Mouse (Mus musculus) kidney, postnatal 10 days (tissue): ENCODE measurements around the gene Sox14.

Source experiments
- DNase-seq: peaks from one replicate; pipeline ENCODE4 v3.0.0; 2021; ENCODE audit warnings: mixed read lengths

Gene Sox14

DNA sequence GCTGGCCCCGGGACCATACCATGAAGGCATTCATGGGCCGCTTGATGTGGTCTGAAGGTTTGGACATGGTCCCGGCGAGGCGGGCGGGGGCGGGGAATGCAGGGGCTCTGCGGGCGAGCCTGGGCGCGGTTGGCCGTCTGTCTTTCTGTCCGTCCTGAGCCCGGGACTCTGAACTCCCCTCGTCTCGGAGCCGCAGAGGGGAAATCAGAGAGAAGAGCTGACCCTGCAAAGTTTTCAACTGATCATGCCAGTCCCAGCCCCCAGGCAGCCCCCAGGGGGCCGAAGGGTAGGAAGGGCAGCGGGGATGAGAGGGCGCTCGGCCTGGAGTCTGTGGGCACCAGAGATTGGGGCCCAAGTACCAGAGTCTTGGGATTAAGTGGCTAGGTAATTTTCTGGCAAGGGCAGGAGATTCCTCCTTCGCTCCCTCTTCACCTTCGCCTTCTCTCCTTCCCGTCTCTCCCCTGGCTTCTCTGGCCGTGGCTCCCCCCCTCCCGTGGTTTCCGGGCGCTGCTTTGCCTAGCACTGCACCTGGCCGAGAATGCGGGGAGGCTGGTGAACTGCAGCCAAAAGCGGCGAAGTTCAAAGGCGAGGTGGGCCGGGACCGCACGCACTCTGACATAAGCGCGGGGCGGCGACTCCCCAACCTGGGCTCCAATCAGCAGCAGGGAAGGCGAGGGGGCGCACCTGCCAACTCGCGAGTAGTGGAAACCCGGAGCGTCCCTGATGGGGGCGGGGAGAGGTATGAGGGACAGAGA, at the start of gene Sox14:
Sox14 (minus strand) TSS at position 553 of the 755 bp plus-strand sequence.
- peak; percentile 25 for DNase-seq

DNA sequence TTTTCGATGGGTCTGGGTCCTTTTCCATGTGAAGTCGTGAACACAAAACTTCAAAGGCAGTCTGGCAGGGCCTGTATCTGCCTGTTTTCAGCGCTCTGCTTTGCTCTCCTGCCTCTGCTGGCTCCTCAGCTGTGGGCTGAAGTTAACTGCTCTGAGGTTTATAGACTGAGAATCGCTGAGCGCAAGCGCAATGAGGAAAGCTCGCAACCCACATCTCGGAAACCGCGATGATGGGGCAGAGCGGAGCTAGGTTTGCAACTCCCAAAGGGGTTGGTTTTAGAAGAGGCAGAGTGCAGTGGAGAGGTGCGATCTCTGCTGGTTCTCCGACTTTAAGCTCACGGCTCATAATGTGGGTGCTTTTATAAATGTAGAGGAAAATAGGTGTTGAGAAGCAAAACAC, 3.3 kb upstream of the Sox14 start:
- no peak for DNase-seq

DNA sequence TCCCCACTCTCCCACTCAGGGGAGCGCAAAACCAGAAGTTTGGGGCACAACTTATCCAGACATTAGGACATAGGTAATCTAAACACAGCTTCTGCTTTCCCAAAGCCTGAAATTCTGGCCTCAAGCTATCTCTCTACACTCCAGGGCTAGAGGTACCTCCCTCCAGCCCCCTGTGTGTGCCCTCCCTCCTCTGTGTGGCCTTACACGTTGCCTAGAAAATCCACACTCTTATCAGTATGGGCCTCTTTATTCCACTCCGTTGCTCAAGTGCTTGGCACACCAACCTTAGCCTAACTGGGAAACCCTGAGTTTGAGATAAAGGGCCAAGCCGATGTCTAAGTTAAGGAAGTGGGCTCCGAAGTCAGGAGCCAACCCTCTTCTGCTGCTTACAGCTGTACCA, 2.6 kb upstream of the Sox14 start:
- no peak for DNase-seq

DNA sequence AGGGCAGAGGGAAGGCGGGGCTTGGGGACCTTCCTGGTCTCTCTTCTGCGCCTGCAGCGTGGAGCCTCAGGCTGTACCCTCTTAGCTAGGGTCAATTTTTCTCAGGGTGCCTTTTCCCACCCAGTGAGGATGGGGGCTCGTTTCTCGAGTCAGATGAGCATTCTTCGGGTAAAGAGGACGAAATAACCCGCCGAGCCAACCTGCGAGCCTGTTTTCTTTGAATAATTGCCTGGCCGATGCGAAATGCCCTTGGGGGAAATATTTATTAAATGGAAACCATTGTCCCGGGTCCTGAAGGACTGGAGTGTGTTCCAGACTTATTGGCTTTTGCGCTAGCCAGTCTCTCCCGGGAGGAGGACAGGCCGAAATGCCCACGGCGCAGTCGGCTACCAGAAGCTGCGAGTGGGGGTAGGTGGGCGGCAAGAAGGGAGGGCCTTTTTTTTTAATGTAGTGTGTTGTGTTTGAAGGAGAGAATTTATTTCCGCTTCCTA, 1.1 kb upstream of the Sox14 start:
- DNase-seq: no peak

DNA sequence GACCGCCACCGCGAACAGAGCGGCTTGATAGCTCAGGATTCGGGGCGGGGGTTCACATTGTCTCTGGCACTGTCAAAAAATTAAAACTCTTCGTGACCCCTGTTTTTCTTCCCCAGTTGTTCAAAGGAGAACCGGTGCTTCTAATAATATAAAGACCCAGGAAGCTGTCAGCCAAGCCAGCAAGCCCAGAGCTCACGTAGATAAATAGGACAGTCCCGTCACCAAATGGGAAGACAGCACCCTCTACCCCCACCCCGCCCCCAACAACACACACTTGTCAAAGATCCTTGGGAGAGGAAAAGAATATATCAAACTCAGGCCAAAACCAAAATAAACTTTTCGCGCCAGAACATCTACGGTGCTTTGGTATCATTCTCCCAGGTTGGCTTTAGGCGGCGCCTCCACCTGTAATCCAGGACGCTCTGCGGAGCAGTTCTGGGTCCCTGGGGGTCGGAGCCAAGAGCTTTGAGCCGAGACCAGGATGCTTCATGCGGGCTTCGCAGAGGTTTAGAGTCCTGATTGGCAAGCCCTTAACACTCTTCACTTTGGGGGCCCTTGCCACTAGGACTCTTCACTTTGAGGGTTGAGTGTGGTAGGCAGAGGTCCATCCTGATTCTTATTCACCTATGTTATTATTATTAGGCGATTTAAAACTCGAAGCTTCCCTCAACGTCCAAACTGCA, 544 bp upstream of the Sox14 start:
- no peak for DNase-seq

DNA sequence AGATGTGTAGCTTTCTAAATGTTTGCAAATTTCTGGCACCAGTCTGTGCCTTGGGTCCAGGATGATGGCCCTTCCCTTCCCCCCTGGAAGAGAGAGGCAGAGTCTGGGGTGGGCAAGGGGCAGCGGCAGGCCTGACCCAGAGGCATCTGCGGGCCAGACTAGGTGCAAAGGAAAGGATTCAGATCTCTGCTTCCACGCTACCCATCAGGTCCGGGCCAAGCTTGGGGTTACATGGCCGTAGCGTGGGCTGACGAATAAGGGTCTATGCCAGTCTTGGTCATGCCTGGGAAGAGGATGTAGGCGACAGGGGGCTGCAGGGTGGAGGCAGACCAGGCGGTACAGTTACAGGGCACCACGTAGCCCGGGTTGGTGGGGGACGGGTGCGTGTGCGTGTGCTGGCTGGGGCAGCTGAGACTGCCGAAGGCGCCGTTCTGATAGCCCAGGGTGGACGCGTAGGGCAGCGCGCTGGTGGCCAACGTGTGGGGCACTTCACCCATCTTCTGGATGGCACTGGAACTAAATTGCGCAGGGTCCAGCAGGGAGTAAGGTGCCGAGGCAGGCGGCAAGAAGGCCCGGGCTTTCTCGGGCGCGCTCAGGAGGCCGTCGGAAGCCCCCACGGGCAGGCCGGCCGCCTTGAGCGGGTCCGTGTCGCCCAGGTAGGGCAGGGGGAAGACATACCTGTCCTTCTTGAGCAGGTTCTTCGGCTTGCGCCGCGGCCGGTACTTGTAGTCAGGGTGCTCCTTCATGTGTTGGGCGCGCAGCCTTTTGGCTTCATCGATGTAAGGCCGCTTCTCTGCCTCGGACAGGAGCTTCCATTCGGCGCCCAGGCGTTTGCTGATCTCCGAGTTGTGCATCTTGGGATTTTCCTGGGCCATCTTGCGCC, 994 bp downstream of the Sox14 start:
- DNase-seq: no peak

DNA sequence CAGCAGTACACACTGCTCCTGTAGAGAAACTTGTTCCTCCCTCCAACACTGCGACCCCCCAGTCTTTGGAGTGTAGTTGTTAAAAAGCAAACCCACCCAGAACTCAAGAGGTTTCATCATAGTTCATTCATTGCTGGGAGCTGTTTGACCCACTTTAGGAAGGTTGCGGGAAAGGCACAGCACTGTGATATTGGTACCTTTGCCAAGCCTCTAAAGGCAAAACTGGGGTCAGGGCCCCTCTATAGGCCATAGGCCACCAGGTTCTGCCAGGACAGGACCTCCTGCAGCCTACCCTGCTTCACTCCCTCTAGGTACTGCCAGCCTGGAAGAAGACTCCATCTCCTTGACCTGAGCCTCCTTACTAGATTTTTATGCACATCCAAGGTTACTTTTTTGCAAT, 2.2 kb downstream of the Sox14 start:
- no peak for DNase-seq

DNA sequence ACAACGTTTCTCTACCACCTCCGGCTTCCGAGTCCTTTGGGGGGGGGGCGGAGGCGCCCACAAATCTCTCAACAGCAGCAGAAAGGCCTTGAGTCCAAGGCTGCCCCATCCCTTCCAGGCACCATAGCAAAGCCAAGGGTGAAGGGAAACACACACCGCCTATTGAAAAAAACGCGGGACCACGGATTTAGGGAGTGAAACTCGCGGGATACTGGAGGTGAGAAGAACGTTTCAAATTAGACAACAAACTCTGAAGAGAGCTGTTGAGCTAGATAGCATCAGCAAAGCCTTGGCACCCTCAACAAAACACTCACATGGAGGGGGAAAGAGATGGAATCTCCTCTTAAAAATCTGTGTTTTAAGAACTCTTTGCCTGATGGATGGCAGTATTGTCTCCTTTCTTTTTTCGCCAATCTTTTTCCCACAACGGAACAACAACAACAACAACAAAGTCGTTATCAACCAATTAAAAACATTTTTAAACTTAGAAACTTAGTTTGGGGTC, 2.8 kb downstream of the Sox14 start:
- no peak for DNase-seq

DNA sequence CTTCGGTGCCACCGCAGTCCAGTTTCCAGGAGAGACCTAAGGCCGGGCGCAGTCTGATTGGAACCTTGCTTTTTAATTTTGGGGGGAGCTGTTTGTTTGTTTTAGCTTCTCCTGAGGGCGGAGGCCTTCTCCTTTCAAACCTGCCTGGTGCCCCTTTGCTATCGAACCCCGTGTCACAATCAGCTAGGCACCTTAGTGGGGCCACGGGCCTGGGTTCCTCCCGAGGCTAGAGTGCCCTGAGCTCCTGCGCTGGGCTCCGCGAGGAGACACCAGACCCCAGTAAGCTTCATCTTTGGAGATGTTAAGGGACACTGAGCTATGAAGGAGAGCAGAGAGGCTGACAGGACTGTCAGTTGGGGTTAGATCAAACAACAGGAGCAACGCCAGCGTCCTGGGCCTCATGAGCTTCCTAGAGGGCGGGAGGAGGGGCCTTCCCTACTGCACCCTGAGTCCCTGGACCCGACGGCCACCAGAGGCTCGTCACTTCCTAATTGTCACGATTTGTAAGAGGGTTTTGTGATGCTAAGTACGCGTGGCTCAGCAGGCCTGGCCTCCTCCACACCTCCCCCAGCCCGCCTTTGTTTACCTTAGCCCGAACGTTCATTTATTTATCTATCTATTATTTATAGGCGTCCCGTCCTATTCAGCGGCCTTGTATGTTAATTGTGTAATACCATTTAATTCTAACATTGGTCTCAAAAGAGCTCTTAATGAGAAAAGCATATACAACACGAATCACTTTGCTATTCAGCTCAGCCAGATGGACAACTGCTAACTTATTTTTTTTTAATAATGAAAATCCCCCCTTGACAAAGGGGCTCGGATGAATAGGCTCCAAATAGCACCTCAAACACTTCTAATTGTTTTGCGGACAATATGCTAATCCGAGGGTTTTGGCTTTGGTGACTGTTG, 3.5 kb downstream of the Sox14 start:
- DNase-seq: no peak

DNA sequence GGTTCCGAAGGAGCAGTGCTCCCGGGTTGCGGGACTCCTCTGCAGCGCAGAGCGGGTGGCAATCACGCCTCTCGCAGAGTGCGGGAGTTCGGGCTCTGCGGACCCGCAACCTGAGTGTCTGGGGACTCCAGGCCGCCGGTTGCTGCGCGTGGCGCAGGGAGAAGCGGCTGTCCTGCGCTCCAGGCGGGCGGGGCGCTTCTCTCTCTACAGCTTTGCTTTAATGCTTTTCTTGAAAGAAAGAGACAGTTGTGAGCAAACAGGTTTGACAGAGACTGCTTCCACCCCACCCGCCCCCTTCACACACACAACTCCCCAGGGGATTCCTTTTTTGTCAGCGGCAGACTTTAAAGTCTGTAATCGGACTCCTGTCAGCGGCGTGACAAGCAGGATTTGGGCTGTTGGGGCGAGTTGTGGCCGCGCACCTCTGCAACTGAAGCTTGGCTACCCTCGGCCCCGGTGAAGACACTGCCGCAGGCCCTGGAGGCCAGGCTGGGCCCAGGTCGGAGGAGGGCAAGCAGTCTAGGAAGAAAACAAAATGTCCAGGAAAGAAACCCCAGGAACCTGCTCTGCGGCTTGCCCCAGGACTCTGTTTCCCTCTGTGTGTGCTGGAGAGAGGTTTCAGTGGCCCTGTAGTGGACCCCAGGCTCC, 4.3 kb downstream of the Sox14 start:
- no peak for DNase-seq

DNA sequence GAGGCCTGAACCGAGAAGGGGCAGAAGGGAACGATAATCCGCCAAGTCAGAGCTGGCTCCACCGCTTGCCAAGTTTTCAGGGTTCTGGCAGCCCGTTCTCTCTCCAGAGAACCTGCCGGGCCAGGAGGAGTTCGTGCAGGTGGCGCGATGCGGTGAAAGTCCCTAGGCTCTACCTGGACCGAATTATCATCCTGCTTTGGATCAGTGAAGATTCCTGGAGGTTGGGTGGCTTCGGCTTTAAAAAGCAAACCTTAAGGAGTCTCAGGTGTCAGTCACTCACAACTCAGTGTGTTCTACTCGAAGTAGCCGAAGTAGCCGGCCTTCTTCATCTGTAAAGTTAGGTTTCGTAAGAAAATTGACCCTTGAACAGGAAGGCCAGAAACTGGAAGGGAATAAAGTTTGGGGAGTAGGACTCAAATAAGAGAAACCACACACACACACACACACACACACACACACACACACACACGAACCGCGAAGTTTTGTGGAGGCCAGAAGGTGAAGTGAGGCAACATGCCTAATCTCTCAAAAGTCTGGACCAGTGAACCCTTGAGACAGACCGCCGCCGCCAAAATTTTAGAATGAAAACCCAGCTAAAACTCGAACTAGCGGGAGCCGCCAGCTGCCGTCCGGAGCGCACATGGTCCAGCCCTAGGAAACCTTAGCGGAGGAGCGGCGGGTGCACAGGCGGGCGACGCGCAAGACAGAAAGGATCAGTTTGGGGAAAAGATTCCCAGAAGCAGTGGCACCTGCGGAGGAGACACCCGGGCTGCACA, 5.0 kb downstream of the Sox14 start:
- DNase-seq: no peak

DNA sequence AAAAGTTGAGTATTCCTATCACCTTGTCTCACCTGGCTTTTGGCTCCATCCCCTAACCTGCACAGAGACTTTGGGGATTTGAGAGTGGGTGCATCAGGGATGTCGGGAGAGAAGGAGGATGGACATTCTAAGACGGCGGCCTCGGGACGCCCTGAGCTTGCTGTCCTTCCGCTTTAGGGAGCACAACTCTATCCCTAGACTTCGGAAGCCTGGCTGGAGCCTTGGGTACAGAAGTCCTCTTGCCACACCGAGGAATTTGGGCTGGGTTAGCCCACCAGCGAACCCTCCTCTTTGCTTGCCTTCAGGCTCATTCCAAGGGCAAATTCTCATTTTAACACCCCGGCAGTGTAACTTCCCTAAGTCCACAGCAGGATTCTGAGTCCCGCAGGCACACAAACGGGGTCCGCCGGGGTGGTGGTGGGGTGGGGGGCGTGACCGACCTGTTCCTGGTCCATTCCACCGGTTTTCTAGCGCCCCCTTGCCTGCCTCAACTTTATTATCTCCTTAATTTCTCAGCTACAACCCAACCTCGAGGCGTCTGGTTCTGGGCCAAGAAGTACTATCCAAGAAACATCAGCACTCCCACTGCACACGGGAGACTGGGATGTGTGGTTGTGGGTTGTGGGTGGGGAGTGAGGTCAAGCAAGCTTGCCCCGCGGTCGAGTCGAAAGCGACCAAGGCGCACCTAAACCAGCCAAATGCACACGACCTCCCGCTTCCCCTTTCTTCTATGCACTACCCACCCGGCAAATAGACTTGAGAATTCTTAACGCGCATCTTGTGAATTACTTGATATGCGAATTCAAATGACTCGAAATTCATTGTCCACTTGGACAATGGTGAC, 5.8 kb downstream of the Sox14 start:
- no peak for DNase-seq

DNA sequence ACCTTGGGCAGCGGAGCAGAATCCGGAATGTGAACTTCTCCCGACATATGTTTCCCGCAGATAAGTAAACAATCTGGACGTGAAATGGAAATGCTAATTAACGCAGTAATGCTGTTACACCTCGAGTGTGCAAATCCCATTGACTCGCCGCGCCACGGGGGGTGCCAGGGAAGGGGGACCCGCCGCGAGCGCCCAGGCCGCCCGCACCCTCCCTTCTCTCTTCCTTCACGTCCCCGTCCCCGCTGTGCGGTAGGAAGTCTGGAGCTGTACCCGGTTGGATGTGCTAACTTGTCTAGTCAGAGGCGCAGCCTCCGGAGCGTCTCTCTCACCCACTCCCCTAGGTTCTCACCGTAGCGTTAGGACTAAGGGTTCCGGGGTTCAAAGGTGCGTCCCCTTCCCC, 6.7 kb downstream of the Sox14 start:
- DNase-seq: no peak

DNA sequence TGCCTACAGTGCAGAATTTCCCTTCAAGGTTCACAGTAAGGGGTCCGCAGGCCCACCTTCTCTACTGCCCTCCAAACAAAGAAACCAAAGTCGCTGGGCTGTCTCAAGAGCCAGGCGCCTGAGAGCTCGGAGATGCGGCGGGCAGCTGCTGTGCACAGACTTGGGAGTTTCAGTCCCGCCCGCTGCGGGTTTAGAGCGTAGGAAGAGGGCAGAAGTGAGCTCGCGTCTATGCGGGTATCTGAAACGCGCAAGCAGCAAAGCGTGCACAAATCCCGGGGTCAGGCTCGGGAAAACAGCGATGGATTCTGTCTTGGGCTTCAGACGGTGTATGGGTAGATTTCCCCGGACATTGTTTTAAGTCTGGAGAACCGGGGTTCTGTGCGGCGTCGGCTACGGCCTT, 7.4 kb downstream of the Sox14 start:
- DNase-seq: peak; percentile 24

DNA sequence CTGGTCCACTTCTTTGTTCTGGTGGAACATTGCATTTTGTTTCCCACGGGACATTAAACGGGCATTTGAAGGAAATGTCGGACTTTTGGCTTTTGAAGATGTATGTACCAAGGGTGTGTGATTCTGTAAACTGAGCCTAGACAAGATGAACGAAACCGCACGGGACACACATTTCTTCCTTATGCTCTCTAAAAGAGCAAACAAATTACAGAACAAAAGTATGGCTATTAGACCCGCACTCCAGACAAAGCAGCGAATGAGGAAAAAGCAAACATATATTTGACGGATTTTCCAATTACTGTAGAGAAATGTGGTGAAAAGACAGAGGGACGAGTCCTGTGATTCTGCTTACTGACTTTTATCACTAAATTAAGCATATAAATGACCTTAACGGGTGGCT, 7.9 kb downstream of the Sox14 start:
- no peak for DNase-seq

DNA sequence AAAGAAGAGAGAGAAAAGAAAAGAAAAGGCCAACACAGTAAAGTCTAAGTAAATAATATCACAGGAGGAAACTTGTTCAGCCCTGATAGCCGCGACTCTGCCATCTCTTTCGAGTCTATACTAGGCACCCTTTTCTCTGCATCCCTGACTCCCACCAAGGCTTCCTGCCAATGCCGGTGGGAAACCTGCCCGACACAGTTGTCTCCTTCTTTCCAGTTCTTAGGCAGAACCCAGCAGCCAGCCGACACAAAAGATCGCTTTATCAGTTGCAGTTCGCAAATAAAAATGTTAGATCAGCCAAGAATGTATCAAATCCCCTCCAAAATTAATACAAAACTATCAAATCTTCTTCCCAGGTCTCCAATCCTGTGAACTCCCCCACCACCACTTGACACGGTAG, 13.0 kb downstream of the Sox14 start:
- DNase-seq: no peak

DNA sequence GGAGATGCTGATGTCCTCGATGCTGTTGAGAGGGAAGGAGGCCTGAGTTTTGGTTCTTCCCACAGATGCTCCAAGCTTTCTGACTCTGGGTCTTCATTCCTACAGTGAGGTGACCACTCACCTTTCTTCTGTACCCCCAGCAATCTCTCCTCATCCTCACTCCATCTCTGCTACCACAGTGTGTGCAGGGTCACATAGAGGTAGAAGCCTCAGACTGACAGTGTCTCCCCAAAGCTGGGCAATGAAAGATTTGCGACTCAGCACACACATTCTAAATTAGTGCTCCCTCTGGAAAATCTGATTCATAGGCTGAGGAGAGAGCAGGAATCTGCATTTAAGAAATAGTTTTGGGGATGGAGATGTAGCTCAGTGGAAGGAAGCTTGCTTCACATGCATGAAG, 21.5 kb downstream of the Sox14 start:
- no peak for DNase-seq

DNA sequence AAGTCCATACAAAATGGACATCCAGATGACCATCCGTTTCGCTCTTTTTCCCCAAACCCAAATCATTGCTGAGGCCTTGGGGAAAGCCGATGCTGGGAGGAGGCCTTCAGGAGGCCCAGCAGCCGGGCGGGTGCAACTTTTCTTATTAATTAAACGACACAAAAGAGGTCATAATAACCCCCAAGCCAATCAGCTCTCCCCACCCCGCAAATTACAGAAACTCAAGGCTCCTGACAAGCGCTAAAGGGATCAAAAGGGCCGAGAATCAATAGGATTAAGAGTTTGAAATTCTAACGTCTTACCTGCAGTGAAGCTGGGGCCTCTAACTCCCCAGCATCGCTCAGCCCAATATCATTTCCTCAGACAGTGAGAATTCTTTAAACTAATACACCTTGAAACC, 22.6 kb downstream of the Sox14 start:
- DNase-seq: no peak

DNA sequence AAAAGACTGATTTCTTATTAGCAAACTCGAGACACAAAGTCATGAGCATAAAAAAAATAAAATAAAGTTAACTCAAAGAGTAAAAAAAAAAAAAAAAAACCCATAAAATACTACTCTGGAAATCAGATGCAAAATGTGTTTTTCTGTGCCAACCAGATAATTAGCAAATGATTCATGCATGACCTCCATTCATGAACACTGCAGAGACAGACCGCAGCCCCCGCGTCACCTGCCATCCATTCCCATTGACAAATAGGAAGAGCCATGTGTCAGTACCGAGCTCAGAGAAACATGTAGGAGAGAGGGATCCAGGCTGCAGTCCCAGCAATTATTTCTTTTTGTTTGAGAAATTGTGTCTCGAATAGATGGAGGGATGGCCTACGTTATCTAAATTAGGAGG, 25.6 kb downstream of the Sox14 start:
- DNase-seq: no peak

DNA sequence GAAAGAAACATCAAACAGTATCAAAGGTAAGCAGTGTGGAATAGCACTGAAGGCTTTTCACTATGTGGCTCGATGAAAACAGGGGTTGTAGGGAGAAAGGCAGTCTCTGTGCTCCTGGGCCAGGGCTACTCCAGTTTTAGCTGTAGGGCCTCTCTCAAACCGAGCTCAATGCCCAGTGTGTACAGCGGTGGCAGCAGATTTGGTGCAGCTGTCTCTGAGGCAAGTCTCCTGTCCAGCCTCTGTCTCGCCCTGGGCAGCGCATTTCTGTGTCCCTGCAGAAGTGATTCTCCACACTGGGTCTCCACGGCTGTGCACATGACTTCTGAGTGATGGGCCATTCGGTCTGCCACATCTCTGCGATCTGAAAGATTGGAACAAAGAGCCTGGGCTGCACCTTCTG, 27.6 kb downstream of the Sox14 start:
- no peak for DNase-seq
